Mouse (Mus musculus): ENCODE measurements around the gene Fgf12. TPM values are rescaled to one million over a fixed set of nuclear protein-coding genes. Genes with fewer than 3 reads are reported as not detected.

The Fgf12 gene
- total and polyA plus RNA-seq, 2 experiments, result 0.18 to 0.21 TPM

- WGBS, result 57% methylated on average over 4 of the region's 4 CpGs
- H3K27ac ChIP-seq (replicated peaks; ENCODE audit: insufficient read depth, low read depth, low read length), result no peak overlapping the region
- H3K4me3 ChIP-seq (ENCODE audit: insufficient read depth, low read depth, low read length), result no peak overlapping the region
- no peaks in the 10 kb centered on the region for H3K27me3 ChIP-seq (ENCODE audit: control insufficient read depth, insufficient read depth, low read length)
- no peaks in the 10 kb centered on the region for H3K79me2 ChIP-seq (ENCODE audit: control insufficient read depth, insufficient read depth, low read length)
- no peak for DNase-seq (ENCODE audit: extremely low read depth, low read depth, low spot score)
- no peaks in the 10 kb centered on the region for H3K4me1 ChIP-seq (ENCODE audit: control insufficient read depth, insufficient read depth, low read length)
- no peak for TF ChIP-seq POLR2A (IDR thresholded peaks at IDR 0.05; ENCODE audit: extremely low read depth, insufficient read depth, low read length)
- no peak for TF ChIP-seq CTCF (IDR thresholded peaks at IDR 0.05; ENCODE audit: low read depth, low read length)
- H3K36me3 ChIP-seq (ENCODE audit: control insufficient read depth, insufficient read depth, low read length), result no peaks in the 10 kb centered on the region
- H3K9ac ChIP-seq (ENCODE audit: low read depth, low read length), result no peak overlapping the region
Observed at GRCm38 (mm10) chr16:28289689-28290330, 463.1 kb downstream of the Fgf12 start.

GRCm38 (mm10) chr16:28257904-28258303 lies 495.0 kb downstream of the Fgf12 start:
- no peak overlapping the region for H3K27ac ChIP-seq (replicated peaks; ENCODE audit: insufficient read depth, low read depth, low read length)
- TF ChIP-seq CTCF (IDR thresholded peaks at IDR 0.05; ENCODE audit: low read depth, low read length) (no peak), POLR2A (IDR thresholded peaks at IDR 0.05; ENCODE audit: extremely low read depth, insufficient read depth, low read length) (no peak)

GRCm38 (mm10) chr16:28254303-28254702 lies 498.6 kb downstream of the Fgf12 start:
- no peaks in the 10 kb centered on the region for H3K4me1 ChIP-seq (ENCODE audit: control insufficient read depth, insufficient read depth, low read length)
- 81% methylated on average over 4 of the region's 4 CpGs for WGBS
- no peak for TF ChIP-seq POLR2A (IDR thresholded peaks at IDR 0.05; ENCODE audit: extremely low read depth, insufficient read depth, low read length)
- TF ChIP-seq CTCF (IDR thresholded peaks at IDR 0.05; ENCODE audit: low read depth, low read length), result no peak
- H3K9ac ChIP-seq (ENCODE audit: low read depth, low read length), result no peak overlapping the region
- H3K4me3 ChIP-seq (ENCODE audit: insufficient read depth, low read depth, low read length), result no peak overlapping the region
- H3K36me3 ChIP-seq (ENCODE audit: control insufficient read depth, insufficient read depth, low read length), result no peaks in the 10 kb centered on the region
- H3K79me2 ChIP-seq (ENCODE audit: control insufficient read depth, insufficient read depth, low read length), result no peaks in the 10 kb centered on the region
- no peaks in the 10 kb centered on the region for H3K27me3 ChIP-seq (ENCODE audit: control insufficient read depth, insufficient read depth, low read length)
- no peak overlapping the region for H3K27ac ChIP-seq (replicated peaks; ENCODE audit: insufficient read depth, low read depth, low read length)
- DNase-seq (ENCODE audit: extremely low read depth, low read depth, low spot score), result no peak

More at GRCm38 (mm10) chr16:28257904-28258303, 495.0 kb downstream of the Fgf12 start:
- no peaks in the 10 kb centered on the region for H3K79me2 ChIP-seq (ENCODE audit: control insufficient read depth, insufficient read depth, low read length)
- no peak for DNase-seq (ENCODE audit: extremely low read depth, low read depth, low spot score)
- H3K9ac ChIP-seq (ENCODE audit: low read depth, low read length), result no peak overlapping the region
- H3K36me3 ChIP-seq (ENCODE audit: control insufficient read depth, insufficient read depth, low read length), result no peaks in the 10 kb centered on the region
- no peaks in the 10 kb centered on the region for H3K4me1 ChIP-seq (ENCODE audit: control insufficient read depth, insufficient read depth, low read length)
- WGBS, result 71% methylated on average over 5 of the region's 5 CpGs
- H3K27me3 ChIP-seq (ENCODE audit: control insufficient read depth, insufficient read depth, low read length), result no peaks in the 10 kb centered on the region
- H3K4me3 ChIP-seq (ENCODE audit: insufficient read depth, low read depth, low read length), result no peak overlapping the region

GRCm38 (mm10) chr16:28251930-28252329 lies 500.9 kb downstream of the Fgf12 start:
- no peaks in the 10 kb centered on the region for H3K27me3 ChIP-seq (ENCODE audit: control insufficient read depth, insufficient read depth, low read length)
- DNase-seq (ENCODE audit: extremely low read depth, low read depth, low spot score), result no peak
- H3K79me2 ChIP-seq (ENCODE audit: control insufficient read depth, insufficient read depth, low read length), result no peaks in the 10 kb centered on the region
- WGBS, result 74% methylated on average over 3 of the region's 3 CpGs
- TF ChIP-seq POLR2A (IDR thresholded peaks at IDR 0.05; ENCODE audit: extremely low read depth, insufficient read depth, low read length), result no peak
- TF ChIP-seq CTCF (IDR thresholded peaks at IDR 0.05; ENCODE audit: low read depth, low read length), result no peak
- no peak overlapping the region for H3K4me3 ChIP-seq (ENCODE audit: insufficient read depth, low read depth, low read length)
- no peak overlapping the region for H3K27ac ChIP-seq (replicated peaks; ENCODE audit: insufficient read depth, low read depth, low read length)
- H3K4me1 ChIP-seq (ENCODE audit: control insufficient read depth, insufficient read depth, low read length), result no peaks in the 10 kb centered on the region
- H3K36me3 ChIP-seq (ENCODE audit: control insufficient read depth, insufficient read depth, low read length), result no peaks in the 10 kb centered on the region
- H3K9ac ChIP-seq (ENCODE audit: low read depth, low read length), result no peak overlapping the region

GRCm38 (mm10) chr16:28242867-28243649 lies 509.8 kb downstream of the Fgf12 start:
- Histone ChIP-seq H3K27me3 (ENCODE audit: control insufficient read depth, insufficient read depth, low read length) (no peaks in the 10 kb centered on the region), H3K27ac (replicated peaks; ENCODE audit: insufficient read depth, low read depth, low read length) (no peak overlapping the region), H3K4me1 (ENCODE audit: control insufficient read depth, insufficient read depth, low read length) (no peaks in the 10 kb centered on the region), H3K36me3 (ENCODE audit: control insufficient read depth, insufficient read depth, low read length) (no peaks in the 10 kb centered on the region), H3K4me3 (ENCODE audit: insufficient read depth, low read depth, low read length) (no peak overlapping the region), H3K79me2 (ENCODE audit: control insufficient read depth, insufficient read depth, low read length) (no peaks in the 10 kb centered on the region), H3K9ac (ENCODE audit: low read depth, low read length) (no peak overlapping the region)
- DNase-seq (ENCODE audit: extremely low read depth, low read depth, low spot score), result no peak
- WGBS, result 60% methylated on average over 3 of the region's 3 CpGs
- TF ChIP-seq CTCF (IDR thresholded peaks at IDR 0.05; ENCODE audit: low read depth, low read length), result no peak
- TF ChIP-seq POLR2A (IDR thresholded peaks at IDR 0.05; ENCODE audit: extremely low read depth, insufficient read depth, low read length), result no peak

- Histone ChIP-seq H3K9ac (ENCODE audit: low read depth, low read length) (no peak overlapping the region), H3K4me3 (ENCODE audit: insufficient read depth, low read depth, low read length) (no peak overlapping the region), H3K36me3 (ENCODE audit: control insufficient read depth, insufficient read depth, low read length) (no peaks in the 10 kb centered on the region), H3K79me2 (ENCODE audit: control insufficient read depth, insufficient read depth, low read length) (no peaks in the 10 kb centered on the region), H3K4me1 (ENCODE audit: control insufficient read depth, insufficient read depth, low read length) (no peaks in the 10 kb centered on the region), H3K27ac (replicated peaks; ENCODE audit: insufficient read depth, low read depth, low read length) (no peak overlapping the region), H3K27me3 (ENCODE audit: control insufficient read depth, insufficient read depth, low read length) (no peaks in the 10 kb centered on the region)
- DNase-seq (ENCODE audit: extremely low read depth, low read depth, low spot score), result no peak
- 57% methylated on average over 4 of the region's 4 CpGs for WGBS
- TF ChIP-seq POLR2A (IDR thresholded peaks at IDR 0.05; ENCODE audit: extremely low read depth, insufficient read depth, low read length) (no peak), CTCF (IDR thresholded peaks at IDR 0.05; ENCODE audit: low read depth, low read length) (no peak)
Observed at GRCm38 (mm10) chr16:28239382-28239781, 513.5 kb downstream of the Fgf12 start.
